10 mouse cellular contexts compared by ENCODE assay signal in genomic region chr11:95808448-95809011, GRCm38 (mm10). TPM values are rescaled to one million over a fixed set of nuclear protein-coding genes. Genes with fewer than 3 reads are reported as not detected.
DNase-seq lines count a peak whose midpoint lies in the region; ATAC-seq and TF ChIP-seq lines count a peak whose summit lies in the region.
"Had no signal": no experiment of that assay in that cellular context is flagged by ENCODE, and none has a peak within 500 bp of the region (broad histone marks: within the 10 kb centered on the region; RNA-seq: fewer than 3 reads in every experiment).

No protein-coding gene starts in this region.

- no peak for ATAC-seq in midbrain, postnatal 0 days (ENCODE audit: low FRiP score)
- peak; percentile 83 for ATAC-seq in erythroid progenitor cell, adult 5-6 weeks (replicated peaks; ENCODE audit: low FRiP score, poor library complexity, severe bottlenecking)
- ATAC-seq in liver, embryonic 13.5 days (ENCODE audit: low read depth): peak; percentile 94
- peak; percentile 59; the same call in 1 of the 2 replicates for ATAC-seq in stomach, postnatal 0 days (ENCODE audit: low FRiP score, low TSS enrichment)

- no peaks in the 10 kb centered on the region for H3K36me3 ChIP-seq in midbrain, embryonic 10.5 days
- no peaks in the 10 kb centered on the region for H3K36me3 ChIP-seq in midbrain, postnatal 0 days (ENCODE audit: insufficient read depth, low read length)
- H3K36me3 ChIP-seq in liver, embryonic 13.5 days: no peaks in the 10 kb centered on the region
- no peaks in the 10 kb centered on the region for H3K36me3 ChIP-seq in stomach, postnatal 0 days (ENCODE audit: control insufficient read depth, insufficient read depth, low read length)
- H3K36me3 ChIP-seq: midbrain, embryonic 12.5 days had no signal

- H3K9me3 ChIP-seq in midbrain, embryonic 10.5 days (replicated peaks): peaks cover 11% of the 10 kb centered on the region
- no peaks in the 10 kb centered on the region for H3K9me3 ChIP-seq in midbrain, postnatal 0 days (ENCODE audit: low read length)
- H3K9me3 ChIP-seq in liver, embryonic 13.5 days (replicated peaks): peaks cover 5% of the 10 kb centered on the region; the same call in 1 of the 2 replicates
- no peaks in the 10 kb centered on the region for H3K9me3 ChIP-seq in stomach, postnatal 0 days (ENCODE audit: control insufficient read depth, low read length)

- no peak overlapping the region for H3K4me2 ChIP-seq in midbrain, postnatal 0 days (ENCODE audit: low read depth, low read length, poor library complexity, severe bottlenecking)
- peak overlapping the region; percentile 63 for H3K4me2 ChIP-seq in liver, embryonic 13.5 days
- no peak overlapping the region for H3K4me2 ChIP-seq in stomach, postnatal 0 days (replicated peaks; ENCODE audit: low read depth)
- H3K4me2 ChIP-seq: midbrain, embryonic 12.5 days had no signal

- no peak for TF ChIP-seq CTCF in midbrain, postnatal 0 days (IDR thresholded peaks at IDR 0.05)
- TF ChIP-seq CTCF in stomach, postnatal 0 days (IDR thresholded peaks at IDR 0.05; ENCODE audit: low read depth): no peak

- H3K9ac ChIP-seq in midbrain, postnatal 0 days (replicated peaks; ENCODE audit: low read length, poor library complexity, severe bottlenecking): no peak overlapping the region
- peak overlapping the region; percentile 78 for H3K9ac ChIP-seq in liver, embryonic 13.5 days
- no peak overlapping the region for H3K9ac ChIP-seq in stomach, postnatal 0 days (ENCODE audit: low read length)
- H3K9ac ChIP-seq: midbrain, embryonic 12.5 days had no signal

- no peak overlapping the region for H3K4me3 ChIP-seq in midbrain, embryonic 10.5 days
- no peak overlapping the region for H3K4me3 ChIP-seq in midbrain, postnatal 0 days (ENCODE audit: low read depth, low read length)
- peak overlapping the region; percentile 33 for H3K4me3 ChIP-seq in liver, embryonic 13.5 days (replicated peaks)
- H3K4me3 ChIP-seq in stomach, postnatal 0 days (ENCODE audit: low read depth, low read length): no peak overlapping the region
- H3K4me3 ChIP-seq: midbrain, embryonic 12.5 days had no signal

- peak overlapping the region; percentile 24; the same call in 1 of the 2 replicates for H3K27ac ChIP-seq in midbrain, embryonic 10.5 days (replicated peaks)
- no peak overlapping the region for H3K27ac ChIP-seq in midbrain, postnatal 0 days (ENCODE audit: low read depth, low read length)
- H3K27ac ChIP-seq in liver, embryonic 13.5 days: peak overlapping the region; percentile 98
- H3K27ac ChIP-seq in stomach, postnatal 0 days (replicated peaks): peak overlapping the region; percentile 36; the same call in 1 of the 2 replicates
- H3K27ac ChIP-seq: midbrain, embryonic 12.5 days had no signal

- H3K27me3 ChIP-seq in midbrain, embryonic 10.5 days (ENCODE audit: low read depth, poor library complexity, severe bottlenecking): 0 out of 2 replicates have a peak, but pooled peaks cover 5% of the 10 kb centered on the region
- no peaks in the 10 kb centered on the region for H3K27me3 ChIP-seq in midbrain, postnatal 0 days (ENCODE audit: insufficient read depth, low read length)
- no peaks in the 10 kb centered on the region for H3K27me3 ChIP-seq in liver, embryonic 13.5 days
- no peaks in the 10 kb centered on the region for H3K27me3 ChIP-seq in stomach, postnatal 0 days (ENCODE audit: control insufficient read depth, insufficient read depth, low read length)
- H3K27me3 ChIP-seq: midbrain, embryonic 12.5 days had no signal

- 71% methylated on average over 5 of the region's 5 CpGs for WGBS in midbrain, embryonic 10.5 days
- 87% methylated on average over 5 of the region's 5 CpGs for WGBS in midbrain, postnatal 0 days
- 15% methylated on average over 5 of the region's 5 CpGs for WGBS in liver, embryonic 13.5 days (ENCODE audit: insufficient replicate concordance)
- 26% methylated on average over 5 of the region's 5 CpGs for WGBS in stomach, postnatal 0 days

- TF ChIP-seq EP300 in stomach, postnatal 0 days (optimal IDR thresholded peaks at IDR 0.05): no peak

- DNase-seq in midbrain, embryonic 10.5 days (ENCODE audit: low spot score): no peak
- DNase-seq in midbrain, postnatal 0 days (ENCODE audit: low spot score): no peak
- DNase-seq in liver, embryonic 13.5 days: peak; percentile 87
- peak; percentile 39 for DNase-seq in stomach, postnatal 0 days (ENCODE audit: low spot score)
- no peak for DNase-seq in ovary, postnatal 14 days (ENCODE audit: low spot score)
- DNase-seq in cerebellum, adult 8-10 months: no peak
- DNase-seq: adrenal gland, postnatal 25 days; kidney, adult 9 months had no signal

- peaks cover 26% of the 10 kb centered on the region for H3K4me1 ChIP-seq in midbrain, embryonic 10.5 days
- no peaks in the 10 kb centered on the region for H3K4me1 ChIP-seq in midbrain, postnatal 0 days (ENCODE audit: insufficient read depth, low read length)
- H3K4me1 ChIP-seq in liver, embryonic 13.5 days (replicated peaks): peaks cover 91% of the 10 kb centered on the region
- H3K4me1 ChIP-seq in stomach, postnatal 0 days (replicated peaks; ENCODE audit: control insufficient read depth, insufficient read depth): no peaks in the 10 kb centered on the region

RNA-seq across cellular contexts. Expression of gene Phospho1, which starts 15.8 kb away (rescaled TPM):
- 0.30 TPM in 1 of 2 replicates, not detected in the other for polyA plus RNA-seq in midbrain, embryonic 10.5 days (2016; fragmentation: Nextera tagmentation; extraction: Ambion mirVana)
- 0.85 and 2.1 TPM in 2 replicates for total RNA-seq in midbrain, postnatal 0 days (2014; rRNA removed)
- polyA plus RNA-seq in midbrain, postnatal 0 days (2015; fragmentation: Nextera tagmentation; extraction: Ambion mirVana): not detected in 2 replicates
- total RNA-seq in erythroid progenitor cell, adult 5-6 weeks (2015; ENCODE audit: low replicate concordance): 10.1 and 12.6 TPM in 2 replicates
- total RNA-seq in erythroid progenitor cell, adult 5-6 weeks (2017; ENCODE audit: low replicate concordance): 18.6 TPM in 1 of 2 replicates, not detected in the other
- 5.2 and 6.2 TPM in 2 replicates for polyA plus RNA-seq in liver, embryonic 13.5 days (2015; fragmentation: Nextera tagmentation; extraction: Ambion mirVana)
- polyA plus RNA-seq in stomach, postnatal 0 days (2015; fragmentation: Nextera tagmentation; extraction: Ambion mirVana): 0.40 and 0.45 TPM in 2 replicates
- polyA plus RNA-seq: midbrain, embryonic 12.5 days had no signal

RNA-seq across cellular contexts. Expression of gene Gngt2, which starts 28.5 kb away (rescaled TPM):
- 4.4 and 6.1 TPM in 2 replicates for polyA plus RNA-seq in midbrain, embryonic 10.5 days (2016; fragmentation: Nextera tagmentation; extraction: Ambion mirVana)
- 2.9 and 3.3 TPM in 2 replicates for total RNA-seq in midbrain, postnatal 0 days (2014; rRNA removed)
- polyA plus RNA-seq in midbrain, postnatal 0 days (2015; fragmentation: Nextera tagmentation; extraction: Ambion mirVana): 2.4 TPM in 2 replicates
- total RNA-seq in erythroid progenitor cell, adult 5-6 weeks (2015; ENCODE audit: low replicate concordance): 26.3 and 28.1 TPM in 2 replicates
- total RNA-seq in erythroid progenitor cell, adult 5-6 weeks (2017; ENCODE audit: low replicate concordance): 14.6 and 20.5 TPM in 2 replicates
- polyA plus RNA-seq in liver, embryonic 13.5 days (2015; fragmentation: Nextera tagmentation; extraction: Ambion mirVana): 13.8 and 15.3 TPM in 2 replicates
- polyA plus RNA-seq in stomach, postnatal 0 days (2015; fragmentation: Nextera tagmentation; extraction: Ambion mirVana): 11.1 and 12.5 TPM in 2 replicates

RNA-seq across cellular contexts. Expression of gene Abi3, which starts 33.7 kb away (rescaled TPM):
- polyA plus RNA-seq in midbrain, embryonic 10.5 days (2016; fragmentation: Nextera tagmentation; extraction: Ambion mirVana): 3.5 and 3.6 TPM in 2 replicates
- 1.0 and 1.1 TPM in 2 replicates for total RNA-seq in midbrain, postnatal 0 days (2014; rRNA removed)
- polyA plus RNA-seq in midbrain, postnatal 0 days (2015; fragmentation: Nextera tagmentation; extraction: Ambion mirVana): 1.5 TPM in 2 replicates
- 2.1 and 4.7 TPM in 2 replicates for total RNA-seq in erythroid progenitor cell, adult 5-6 weeks (2015; ENCODE audit: low replicate concordance)
- total RNA-seq in erythroid progenitor cell, adult 5-6 weeks (2017; ENCODE audit: low replicate concordance): 2.3 and 16.0 TPM in 2 replicates
- 5.8 and 6.3 TPM in 2 replicates for polyA plus RNA-seq in liver, embryonic 13.5 days (2015; fragmentation: Nextera tagmentation; extraction: Ambion mirVana)
- polyA plus RNA-seq in stomach, postnatal 0 days (2015; fragmentation: Nextera tagmentation; extraction: Ambion mirVana): 3.6 and 4.2 TPM in 2 replicates

Comparison
In these comparisons a context has a peak if more than half of its experiments do, and no peak if none do; other contexts are left out.
1. DNase-seq: peak in liver, embryonic 13.5 days (single experiment) and stomach, postnatal 0 days (single experiment); none in midbrain, embryonic 10.5 days (single experiment), midbrain, postnatal 0 days (single experiment), ovary, postnatal 14 days (single experiment) and cerebellum, adult 8-10 months (single experiment).